In genomic region chr2:31089607-31090006, GRCm38 (mm10) we compare ENCODE assay signal across 16 mouse cellular contexts. TPM values are rescaled to one million over a fixed set of nuclear protein-coding genes. Genes with fewer than 3 reads are reported as not detected.
DNase-seq lines count a peak whose midpoint lies in the region; ATAC-seq and TF ChIP-seq lines count a peak whose summit lies in the region.
"Had no signal": no experiment of that assay in that cellular context is flagged by ENCODE, and none has a peak within 500 bp of the region (broad histone marks: within the 10 kb centered on the region; RNA-seq: fewer than 3 reads in every experiment).

No protein-coding gene starts in this region.

- no peaks in the 10 kb centered on the region for H3K9me3 ChIP-seq in heart, embryonic 10.5 days
- H3K9me3 ChIP-seq in midbrain, embryonic 10.5 days (replicated peaks), result no peaks in the 10 kb centered on the region
- H3K9me3 ChIP-seq in midbrain, embryonic 15.5 days, result no peaks in the 10 kb centered on the region
- H3K9me3 ChIP-seq in hindbrain, embryonic 12.5 days (replicated peaks), result no peaks in the 10 kb centered on the region
- H3K9me3 ChIP-seq: liver, embryonic 13.5 days; neural tube, embryonic 15.5 days had no signal

- H3K9ac ChIP-seq in heart, adult 2 months (ENCODE audit: low read depth, low read length), result no peak overlapping the region
- H3K9ac ChIP-seq in midbrain, embryonic 15.5 days, result no peak overlapping the region
- no peak overlapping the region for H3K9ac ChIP-seq in hindbrain, embryonic 12.5 days
- H3K9ac ChIP-seq: liver, embryonic 13.5 days; neural tube, embryonic 15.5 days had no signal

- ATAC-seq in midbrain, embryonic 15.5 days (replicated peaks), result no peak
- no peak for ATAC-seq in hindbrain, embryonic 12.5 days (ENCODE audit: low FRiP score)
- ATAC-seq: lung, postnatal 0 days had no signal

- no peak for DNase-seq in heart, embryonic 10.5 days (ENCODE audit: low spot score)
- no peak for DNase-seq in heart, adult 2 months
- DNase-seq in midbrain, embryonic 10.5 days (ENCODE audit: low spot score), result no peak
- no peak for DNase-seq in lung, postnatal 25 days (ENCODE audit: low spot score)
- no peak for DNase-seq in left cerebral cortex, adult 11 months (ENCODE audit: low spot score)
- no peak for DNase-seq in cerebellum, adult 9-11 months
- DNase-seq: adrenal gland, postnatal 10 days; heart, adult 18-20 months; kidney, adult 2 months; kidney, postnatal 36 days; liver, embryonic 13.5 days; spleen, adult 18-20 months had no signal

- no peaks in the 10 kb centered on the region for H3K79me2 ChIP-seq in heart, adult 2 months (replicated peaks; ENCODE audit: control insufficient read depth, insufficient read depth, low read length)

- no peak for TF ChIP-seq POLR2A in heart, adult 2 months (IDR thresholded peaks at IDR 0.05; ENCODE audit: insufficient read depth, low read depth, low read length)

- H3K4me2 ChIP-seq in midbrain, embryonic 15.5 days, result no peak overlapping the region
- H3K4me2 ChIP-seq in hindbrain, embryonic 12.5 days (replicated peaks), result no peak overlapping the region
- H3K4me2 ChIP-seq: liver, embryonic 13.5 days; neural tube, embryonic 15.5 days had no signal

- no peak overlapping the region for H3K4me3 ChIP-seq in heart, embryonic 10.5 days
- no peak overlapping the region for H3K4me3 ChIP-seq in heart, adult 2 months
- H3K4me3 ChIP-seq in midbrain, embryonic 10.5 days, result no peak overlapping the region
- no peak overlapping the region for H3K4me3 ChIP-seq in midbrain, embryonic 15.5 days
- H3K4me3 ChIP-seq in hindbrain, embryonic 12.5 days, result no peak overlapping the region
- H3K4me3 ChIP-seq: liver, embryonic 13.5 days; neural tube, embryonic 15.5 days had no signal

- intact Hi-C loops in heart, adult 2 months (cut with DNase I), result loop anchor here (2.0 kb wide), 1 partner anchor 51 kb away; no protein-coding TSS in a partner anchor

- H3K4me1 ChIP-seq in heart, embryonic 10.5 days, result peaks cover 43% of the 10 kb centered on the region
- peaks cover 13% of the 10 kb centered on the region for H3K4me1 ChIP-seq in heart, adult 2 months (ENCODE audit: control insufficient read depth, insufficient read depth, low read length)
- peaks cover 48% of the 10 kb centered on the region for H3K4me1 ChIP-seq in midbrain, embryonic 10.5 days
- H3K4me1 ChIP-seq in midbrain, embryonic 15.5 days, result peaks cover 13% of the 10 kb centered on the region
- peaks cover 28% of the 10 kb centered on the region for H3K4me1 ChIP-seq in hindbrain, embryonic 12.5 days

- TF ChIP-seq CTCF in heart, adult 2 months (IDR thresholded peaks at IDR 0.05), result no peak

- WGBS in heart, embryonic 10.5 days, result 72% methylated on average over 16 of the region's 16 CpGs
- 86% methylated on average over 16 of the region's 16 CpGs for WGBS in heart, adult 2 months
- WGBS in midbrain, embryonic 10.5 days, result 78% methylated on average over 16 of the region's 16 CpGs
- 67% methylated on average over 16 of the region's 16 CpGs for WGBS in midbrain, embryonic 15.5 days
- WGBS in hindbrain, embryonic 12.5 days, result 75% methylated on average over 16 of the region's 16 CpGs

- H3K27ac ChIP-seq in heart, embryonic 10.5 days, result peak overlapping the region; percentile 1; the same call in 1 of the 2 replicates
- H3K27ac ChIP-seq in heart, adult 2 months, result no peak overlapping the region; the same call in 1 of the 2 replicates
- 0 out of 2 replicates have a peak overlapping the region, but pooled peaks have one; percentile 73 for H3K27ac ChIP-seq in midbrain, embryonic 10.5 days (replicated peaks)
- H3K27ac ChIP-seq in midbrain, embryonic 15.5 days, result no peak overlapping the region
- 0 out of 2 replicates have a peak overlapping the region, but pooled peaks have one; percentile 17 for H3K27ac ChIP-seq in hindbrain, embryonic 12.5 days
- H3K27ac ChIP-seq: liver, embryonic 13.5 days; neural tube, embryonic 15.5 days had no signal

- TF ChIP-seq EP300 in heart, adult 2 months (IDR thresholded peaks at IDR 0.05; ENCODE audit: insufficient read depth, low read depth, low read length), result no peak

- peaks cover 9% of the 10 kb centered on the region; the same call in 1 of the 2 replicates for H3K36me3 ChIP-seq in heart, embryonic 10.5 days
- H3K36me3 ChIP-seq in heart, adult 2 months (ENCODE audit: control insufficient read depth, insufficient read depth, low read length), result peaks cover 3% of the 10 kb centered on the region; the same call in 1 of the 2 replicates
- H3K36me3 ChIP-seq in midbrain, embryonic 10.5 days, result 0 out of 2 replicates have a peak, but pooled peaks cover 2% of the 10 kb centered on the region
- no peaks in the 10 kb centered on the region for H3K36me3 ChIP-seq in midbrain, embryonic 15.5 days (replicated peaks)
- H3K36me3 ChIP-seq in hindbrain, embryonic 12.5 days, result no peaks in the 10 kb centered on the region

- H3K27me3 ChIP-seq in heart, embryonic 10.5 days (ENCODE audit: insufficient read depth, poor library complexity, severe bottlenecking), result no peaks in the 10 kb centered on the region
- no peaks in the 10 kb centered on the region for H3K27me3 ChIP-seq in heart, adult 2 months (ENCODE audit: control insufficient read depth, insufficient read depth, low read length)
- no peaks in the 10 kb centered on the region for H3K27me3 ChIP-seq in midbrain, embryonic 10.5 days (ENCODE audit: low read depth, poor library complexity, severe bottlenecking)
- H3K27me3 ChIP-seq in midbrain, embryonic 15.5 days (replicated peaks), result no peaks in the 10 kb centered on the region
- H3K27me3 ChIP-seq in hindbrain, embryonic 12.5 days, result no peaks in the 10 kb centered on the region
- H3K27me3 ChIP-seq: liver, embryonic 13.5 days; neural tube, embryonic 15.5 days had no signal

RNA-seq across cellular contexts. Expression of gene Fnbp1, which starts 52.2 kb away (rescaled TPM):
- polyA plus RNA-seq in heart, embryonic 10.5 days (2016; fragmentation: Nextera tagmentation; extraction: Ambion mirVana), result 17.7 and 21.6 TPM in 2 replicates
- total RNA-seq in heart, adult 2 months (2021), result 10 to 100 TPM; 49.0 to 53.6 TPM
- 40.3 and 46.1 TPM in 2 replicates for polyA plus RNA-seq in heart, adult 2 months (2012; rRNA removed)
- 11.8 and 14.3 TPM in 2 replicates for polyA plus RNA-seq in midbrain, embryonic 10.5 days (2016; fragmentation: Nextera tagmentation; extraction: Ambion mirVana)
- polyA plus RNA-seq in midbrain, embryonic 15.5 days (2015; fragmentation: Nextera tagmentation; extraction: Ambion mirVana), result 29.6 and 29.7 TPM in 2 replicates
- 18.7 and 19.9 TPM in 2 replicates for polyA plus RNA-seq in hindbrain, embryonic 12.5 days (2016; fragmentation: Nextera tagmentation; extraction: Ambion mirVana)

Comparison
In these comparisons a context has a peak if more than half of its experiments do, and no peak if none do; other contexts are left out.
1. H3K27ac ChIP-seq: peak in heart, embryonic 10.5 days (single experiment), midbrain, embryonic 10.5 days (single experiment) and hindbrain, embryonic 12.5 days (single experiment); none in heart, adult 2 months (single experiment) and midbrain, embryonic 15.5 days (single experiment).